Mouse (Mus musculus) heart, postnatal 4 days (tissue): ENCODE results near the gene Entpd1. TPM values are rescaled to one million over a fixed set of nuclear protein-coding genes. Genes with fewer than 3 reads are reported as not detected.

ENCODE experiments used
- total RNA-seq, 2 experiments: library from RNA; stranded (reverse); gene quantifications; 2 replicates each; pipeline ENCODE4 v1.2.3; 2021

The Entpd1 gene
- total RNA-seq, 2 experiments from 2014 or later: 32.3 to 33.3 TPM

Other genes starting within 250 kb of the Entpd1 start
- 100 to 1,000 TPM; 234 to 256 TPM for gene Sorbs1, start 98.6 kb upstream of the Entpd1 start, total RNA-seq
- 10 to 100 TPM; 23.5 to 30.4 TPM for gene Aldh18a1, start 23.9 kb upstream of the Entpd1 start, total RNA-seq
- 1 to 10 TPM; 7.3 to 7.8 TPM for gene Tctn3, start 133 bp upstream of the Entpd1 start, total RNA-seq
- gene Cc2d2b, start 136.4 kb downstream of the Entpd1 start, total RNA-seq: not detected
- 1 to 10 TPM; 7.4 to 7.5 TPM for gene Ccnj, start 218.9 kb downstream of the Entpd1 start, total RNA-seq